Mouse (Mus musculus) left cerebral cortex, postnatal 14 days (tissue): ENCODE results near the gene Fkbp4. TPM values are rescaled to one million over a fixed set of nuclear protein-coding genes. Genes with fewer than 3 reads are reported as not detected.
A peak's percentile ranks its signal among the peaks of the same experiment; 100 is the strongest.

ENCODE experiments used
- DNase-seq, 2 experiments: peaks; one replicate each; pipeline ENCODE4 v3.0.0; 2021 to 2022; ENCODE audit warnings: low spot score in 2 of 2, mixed read lengths in 1 of 2
- intact Hi-C: fragments of 180-260 bp; cut with DNase I; formaldehyde crosslinking; loops from one replicate; pipeline ENCODE4 v1.15.1; 2025
- total RNA-seq, 2 experiments: library from RNA; stranded (reverse); gene quantifications; 2 replicates each; pipeline ENCODE4 v1.2.3; 2021

Fkbp4 gene
- total RNA-seq, 2 experiments from 2014 or later: 112 TPM

GRCm38 (mm10) chr6:128438871-128439341 is 429 bp upstream of the Fkbp4 start:
- intact Hi-C loops: no loop called here
- no peak for DNase-seq

- intact Hi-C loops: no loop called here
- DNase-seq: peak in 1 of 2 experiments; percentile 54
These were observed 653 bp downstream of the Fkbp4 start for GRCm38 (mm10) chr6:128437731-128438316.

- intact Hi-C loops: no loop called here
- no peak for DNase-seq
These were observed 1.2 kb downstream of the Fkbp4 start for GRCm38 (mm10) chr6:128437288-128437687.

GRCm38 (mm10) chr6:128436356-128437005 is 2.0 kb downstream of the Fkbp4 start:
- intact Hi-C loops: no loop called here
- no peak for DNase-seq

- no peak for DNase-seq
- intact Hi-C loops: no loop called here
These were observed 3.0 kb downstream of the Fkbp4 start for GRCm38 (mm10) chr6:128435474-128435873.

- intact Hi-C loops: no loop called here
- no peak for DNase-seq
These were observed 4.9 kb downstream of the Fkbp4 start for GRCm38 (mm10) chr6:128433566-128433965.

GRCm38 (mm10) chr6:128432356-128432915 is 6.0 kb downstream of the Fkbp4 start:
- intact Hi-C loops: no loop called here
- DNase-seq: no peak

- no peak for DNase-seq
- intact Hi-C loops: no loop called here
These were observed 8.7 kb downstream of the Fkbp4 start for GRCm38 (mm10) chr6:128429826-128430225.

GRCm38 (mm10) chr6:128429300-128429699 is 9.2 kb downstream of the Fkbp4 start:
- no peak for DNase-seq
- intact Hi-C loops: no loop called here

GRCm38 (mm10) chr6:128427571-128427970 is 10.9 kb downstream of the Fkbp4 start:
- intact Hi-C loops: no loop called here

GRCm38 (mm10) chr6:128425046-128425445 is 13.4 kb downstream of the Fkbp4 start:
- intact Hi-C loops: no loop called here
- no peak for DNase-seq

More at GRCm38 (mm10) chr6:128427571-128427970, 10.9 kb downstream of the Fkbp4 start:
- no peak for DNase-seq

GRCm38 (mm10) chr6:128424269-128425019 is 14.0 kb downstream of the Fkbp4 start, which contains the start of gene Itfg2:
Itfg2 (minus strand) TSS chr6:128424931.
- intact Hi-C loops: no loop called here
- peak; percentile 97 to 98 for DNase-seq

GRCm38 (mm10) chr6:128423496-128424268 is 14.8 kb downstream of the Fkbp4 start:
- DNase-seq: no peak
- intact Hi-C loops: no loop called here

- no peak for DNase-seq
- intact Hi-C loops: no loop called here
These were observed 17.0 kb downstream of the Fkbp4 start for GRCm38 (mm10) chr6:128421480-128421879.

- intact Hi-C loops: no loop called here
These were observed 17.4 kb downstream of the Fkbp4 start for GRCm38 (mm10) chr6:128421036-128421435.

GRCm38 (mm10) chr6:128418076-128418475 is 20.4 kb downstream of the Fkbp4 start:
- no peak for DNase-seq
- intact Hi-C loops: no loop called here

More at GRCm38 (mm10) chr6:128421036-128421435, 17.4 kb downstream of the Fkbp4 start:
- DNase-seq: peak; percentile 49

GRCm38 (mm10) chr6:128416169-128416568 is 22.3 kb downstream of the Fkbp4 start:
- no peak for DNase-seq
- intact Hi-C loops: no loop called here

GRCm38 (mm10) chr6:128411115-128411514 is 27.4 kb downstream of the Fkbp4 start:
- intact Hi-C loops: loop anchor here (2.0 to 5.0 kb wide), 2 partner anchors 49 to 92 kb away; partner anchors contain the start of genes Foxm1 and Rhno1
- peak; percentile 86 to 88 for DNase-seq

- intact Hi-C loops: loop anchor here (2.0 to 5.0 kb wide), 2 partner anchors 48 to 92 kb away; partner anchors contain the start of genes Foxm1 and Rhno1
- no peak for DNase-seq
These were observed 28.2 kb downstream of the Fkbp4 start for GRCm38 (mm10) chr6:128410305-128410704.
